ENCODE assay signal across 10 mouse cellular contexts in genomic region chrX:43427111-43427510, GRCm38 (mm10). TPM values are rescaled to one million over a fixed set of nuclear protein-coding genes. Genes with fewer than 3 reads are reported as not detected.
DNase-seq lines count a peak whose midpoint lies in the region; ATAC-seq lines count a peak whose summit lies in the region.
"Had no signal": no experiment of that assay in that cellular context is flagged by ENCODE, and none has a peak within 500 bp of the region (broad histone marks: within the 10 kb centered on the region; RNA-seq: fewer than 3 reads in every experiment).

No protein-coding gene starts in this region.

- peak overlapping the region; percentile 60; the same call in 1 of the 2 replicates for H3K9ac ChIP-seq in hindbrain, embryonic 13.5 days
- H3K9ac ChIP-seq in midbrain, embryonic 11.5 days (ENCODE audit: low read length), result no peak overlapping the region
- H3K9ac ChIP-seq: liver, embryonic 13.5 days had no signal

- H3K36me3 ChIP-seq in hindbrain, embryonic 13.5 days, result no peaks in the 10 kb centered on the region
- H3K36me3 ChIP-seq in midbrain, embryonic 11.5 days (ENCODE audit: control insufficient read depth, insufficient read depth, low read length), result no peaks in the 10 kb centered on the region
- H3K36me3 ChIP-seq: liver, embryonic 13.5 days had no signal

- no peak overlapping the region; the same call in 1 of the 2 replicates for H3K27ac ChIP-seq in hindbrain, embryonic 13.5 days
- no peak overlapping the region for H3K27ac ChIP-seq in midbrain, embryonic 11.5 days (ENCODE audit: low read depth, low read length)
- H3K27ac ChIP-seq: liver, embryonic 13.5 days had no signal

- DNase-seq in brain, adult 2 months (ENCODE audit: low read depth, low spot score), result peak; percentile 81
- peak; percentile 65 to 69 for DNase-seq in cerebellum, postnatal 25 days
- DNase-seq in midbrain, embryonic 11.5 days (ENCODE audit: low spot score, missing footprints), result no peak
- no peak for DNase-seq in adrenal gland, adult 8-10 months
- DNase-seq in adrenal gland, adult (ENCODE audit: inconsistent age in 2 of 2, low spot score in 1 of 2), result no peak
- no peak for DNase-seq in T-cell, adult 2 months (ENCODE audit: low spot score)
- DNase-seq in thymus, postnatal 4 days, result no peak
- DNase-seq: liver, embryonic 13.5 days had no signal

- peaks cover 3% of the 10 kb centered on the region; the same call in 1 of the 2 replicates for H3K27me3 ChIP-seq in hindbrain, embryonic 13.5 days
- peaks cover 4% of the 10 kb centered on the region; the same call in 1 of the 2 replicates for H3K27me3 ChIP-seq in midbrain, embryonic 11.5 days (ENCODE audit: control insufficient read depth, insufficient read depth, low read length)

- no peak for ATAC-seq in hindbrain, embryonic 13.5 days (ENCODE audit: low FRiP score)
- ATAC-seq in midbrain, embryonic 11.5 days (ENCODE audit: low FRiP score), result no peak

- WGBS in hindbrain, embryonic 13.5 days, result 22% methylated on average over 10 of the region's 10 CpGs
- WGBS in midbrain, embryonic 11.5 days, result 27% methylated on average over 10 of the region's 10 CpGs

- peak overlapping the region; percentile 61 for H3K4me2 ChIP-seq in hindbrain, embryonic 13.5 days
- peak overlapping the region; percentile 28; the same call in 1 of the 2 replicates for H3K4me2 ChIP-seq in midbrain, embryonic 11.5 days
- H3K4me2 ChIP-seq: liver, embryonic 13.5 days had no signal

- H3K9me3 ChIP-seq in hindbrain, embryonic 13.5 days, result no peaks in the 10 kb centered on the region
- H3K9me3 ChIP-seq in midbrain, embryonic 11.5 days (ENCODE audit: control insufficient read depth, low read length), result no peaks in the 10 kb centered on the region
- H3K9me3 ChIP-seq: liver, embryonic 13.5 days had no signal

- peak overlapping the region; percentile 45 for H3K4me3 ChIP-seq in hindbrain, embryonic 13.5 days
- peak overlapping the region; percentile 14 for H3K4me3 ChIP-seq in midbrain, embryonic 11.5 days (ENCODE audit: low read depth, low read length)
- H3K4me3 ChIP-seq: liver, embryonic 13.5 days had no signal

- no peaks in the 10 kb centered on the region for H3K4me1 ChIP-seq in hindbrain, embryonic 13.5 days (replicated peaks)
- H3K4me1 ChIP-seq in midbrain, embryonic 11.5 days (ENCODE audit: control insufficient read depth, insufficient read depth, low read length), result no peaks in the 10 kb centered on the region
- H3K4me1 ChIP-seq: liver, embryonic 13.5 days had no signal

RNA-seq across cellular contexts. Expression of gene Tenm1, which starts 1.8 kb away (rescaled TPM):
- 19.0 and 21.5 TPM in 2 replicates for polyA plus RNA-seq in hindbrain, embryonic 13.5 days (2015; fragmentation: Nextera tagmentation; extraction: Ambion mirVana)
- 2.7 and 2.8 TPM in 2 replicates for polyA plus RNA-seq in midbrain, embryonic 11.5 days (2014; fragmentation: Nextera tagmentation; extraction: Ambion mirVana)
- 1 to 10 TPM in 3 of 4 experiments, under 1 TPM in 1; 0.87 to 1.9 (median 1.3) TPM for total RNA-seq in adrenal gland, adult 8-10 months (2022)
- polyA plus RNA-seq: spleen, adult 2 months had no signal

Comparison
In these comparisons a context has a peak if more than half of its experiments do, and no peak if none do; other contexts are left out.
1. DNase-seq: peak in brain, adult 2 months (single experiment) and cerebellum, postnatal 25 days (2 of 2); none in midbrain, embryonic 11.5 days (single experiment), adrenal gland, adult 8-10 months (single experiment), adrenal gland, adult (0 of 2), T-cell, adult 2 months (single experiment) and thymus, postnatal 4 days (single experiment).